Mouse (Mus musculus) Patski (cell line): ENCODE measurements at regions not wholly inside any gene's neighbourhood (a gene's known extent, or its start where the extent isn't known, plus 50 kb on each side); places are given as distances from the start of the nearest gene placed in this dataset.

Source experiments
- ATAC-seq: fragments of 100-300 bp; one replicate; pipeline ENCODE4 v1.8.0; 2021
- CTCF ChIA-PET: fragments of 350-600 bp; sonication (Branson Sonifier 250); formaldehyde crosslinking; loops from one replicate; lab custom pipeline; 2022; ENCODE audit warnings: inconsistent platforms; lab: Charles Lee
- POLR2A ChIA-PET: fragments of 350-600 bp; sonication (Branson Sonifier 250); formaldehyde crosslinking; loops from one replicate; lab custom pipeline; 2022; ENCODE audit warnings: antibody characterized with exemption, inconsistent platforms; lab: Charles Lee
- DNase-seq: peaks from one replicate; pipeline ENCODE4 v3.0.0-alpha.2; 2011; ENCODE audit warnings: low read depth, low spot score
- H3K27me3 ChIP-seq: fragments of 371-371 bp; one replicate; pipeline ENCODE4 v1.5.1; 2021
- CTCF ChIP-seq: fragments of 100-300 bp; IDR thresholded peaks from one replicate; pipeline ENCODE4 v1.5.1; 2021
- in situ Hi-C: fragments of 300-500 bp; cut with MboI; formaldehyde crosslinking; loops from 3 replicates; pipeline ENCODE4 v1.11.1; 2018; ENCODE audit warnings: low pct_unique_long_range_greater_than_20kb, mixed read lengths

GRCm38 (mm10) chr11:91051646-91052045 is 363.5 kb upstream of the Tom1l1 start:
- CTCF ChIA-PET, result interaction anchor here (0.9 kb wide), 1 partner anchor 22 kb away, joined by 3 read pairs; no protein-coding TSS in a partner anchor
- peak; percentile 57 for ATAC-seq

DNA sequence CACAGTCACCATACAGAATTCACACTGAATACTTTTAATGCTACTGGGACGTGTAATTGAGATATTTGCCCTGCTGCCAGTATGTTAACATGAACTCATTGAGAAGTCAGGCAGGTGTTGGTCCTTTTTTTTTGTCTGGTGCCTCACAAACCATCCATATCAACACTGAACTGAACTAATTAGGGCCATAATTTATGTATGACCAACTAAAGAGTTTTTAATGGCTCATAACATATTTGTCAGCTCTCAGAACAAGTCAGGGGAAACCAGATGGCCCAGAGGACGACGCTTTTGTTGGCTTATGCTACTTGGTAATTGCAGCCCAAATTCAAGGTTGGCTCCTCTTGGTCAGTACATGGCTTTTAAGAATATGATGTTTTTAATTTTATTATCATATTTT is 353.3 kb upstream of the Tom1l1 start:
- no peak for DNase-seq
- in situ Hi-C loops, result no loop called here
- POLR2A ChIA-PET, result no interaction called here
- ATAC-seq, result no peak
- TF ChIP-seq CTCF, result no peak
- H3K27me3 ChIP-seq, result no peaks in the 10 kb centered on the region
- CTCF ChIA-PET, result no interaction called here

More at GRCm38 (mm10) chr11:91051646-91052045, 363.5 kb upstream of the Tom1l1 start:
- in situ Hi-C loops, result no loop called here
- POLR2A ChIA-PET, result interaction anchor here (0.6 kb wide), 1 partner anchor 1963 kb away, joined by 3 read pairs; no protein-coding TSS in a partner anchor
- DNase-seq, result peak; percentile 7
- H3K27me3 ChIP-seq, result no peaks in the 10 kb centered on the region
- no peak for TF ChIP-seq CTCF
